Mouse (Mus musculus): Measurements from ENCODE around the gene Slc7a11. TPM values are rescaled to one million over a fixed set of nuclear protein-coding genes. Genes with fewer than 3 reads are reported as not detected.

Slc7a11 gene
- polyA plus RNA-seq, 1 experiment = 11.3 TPM

- Histone ChIP-seq H3K4me3 (ENCODE audit: control insufficient read depth, insufficient read depth, low read length) (no peak overlapping the region), H3K4me1 (replicated peaks; ENCODE audit: control insufficient read depth, insufficient read depth, low read length) (no peaks in the 10 kb centered on the region), H3K36me3 (ENCODE audit: control insufficient read depth, insufficient read depth, low read length) (no peaks in the 10 kb centered on the region), H3K27ac (ENCODE audit: control insufficient read depth, insufficient read depth, low read length) (no peak overlapping the region), H3K27me3 (ENCODE audit: control insufficient read depth, insufficient read depth, low read length) (no peaks in the 10 kb centered on the region)
- no peak for DNase-seq
- 91% methylated on average over 7 of the region's 7 CpGs for WGBS
- TF ChIP-seq POLR2A (IDR thresholded peaks at IDR 0.05; ENCODE audit: control insufficient read depth, extremely low read depth, insufficient read depth, low read length, poor library complexity) (no peak), CTCF (IDR thresholded peaks at IDR 0.05; ENCODE audit: borderline replicate concordance, control insufficient read depth, extremely low read depth, insufficient read depth, low read length, poor library complexity) (no peak)
These were observed 119.5 kb downstream of the Slc7a11 start for GRCm38 (mm10) chr3:50323881-50324280.

- H3K27ac ChIP-seq (ENCODE audit: control insufficient read depth, insufficient read depth, low read length) = no peak overlapping the region
These were observed 122.6 kb downstream of the Slc7a11 start for GRCm38 (mm10) chr3:50320862-50321261.

GRCm38 (mm10) chr3:50318074-50318473, 125.3 kb downstream of the Slc7a11 start:
- H3K27ac ChIP-seq (ENCODE audit: control insufficient read depth, insufficient read depth, low read length) = no peak overlapping the region
- DNase-seq = no peak
- H3K36me3 ChIP-seq (ENCODE audit: control insufficient read depth, insufficient read depth, low read length) = no peaks in the 10 kb centered on the region
- WGBS = 84% methylated on average over 3 of the region's 3 CpGs
- H3K27me3 ChIP-seq (ENCODE audit: control insufficient read depth, insufficient read depth, low read length) = no peaks in the 10 kb centered on the region
- H3K4me3 ChIP-seq (ENCODE audit: control insufficient read depth, insufficient read depth, low read length) = no peak overlapping the region
- TF ChIP-seq POLR2A (IDR thresholded peaks at IDR 0.05; ENCODE audit: control insufficient read depth, extremely low read depth, insufficient read depth, low read length, poor library complexity) = no peak
- no peak for TF ChIP-seq CTCF (IDR thresholded peaks at IDR 0.05; ENCODE audit: borderline replicate concordance, control insufficient read depth, extremely low read depth, insufficient read depth, low read length, poor library complexity)
- no peaks in the 10 kb centered on the region for H3K4me1 ChIP-seq (replicated peaks; ENCODE audit: control insufficient read depth, insufficient read depth, low read length)

More at GRCm38 (mm10) chr3:50320862-50321261, 122.6 kb downstream of the Slc7a11 start:
- Histone ChIP-seq H3K36me3 (ENCODE audit: control insufficient read depth, insufficient read depth, low read length) (no peaks in the 10 kb centered on the region), H3K4me3 (ENCODE audit: control insufficient read depth, insufficient read depth, low read length) (no peak overlapping the region), H3K4me1 (replicated peaks; ENCODE audit: control insufficient read depth, insufficient read depth, low read length) (no peaks in the 10 kb centered on the region), H3K27me3 (ENCODE audit: control insufficient read depth, insufficient read depth, low read length) (no peaks in the 10 kb centered on the region)
- TF ChIP-seq CTCF (IDR thresholded peaks at IDR 0.05; ENCODE audit: borderline replicate concordance, control insufficient read depth, extremely low read depth, insufficient read depth, low read length, poor library complexity) (no peak), POLR2A (IDR thresholded peaks at IDR 0.05; ENCODE audit: control insufficient read depth, extremely low read depth, insufficient read depth, low read length, poor library complexity) (no peak)
- WGBS = 47% methylated on average over 2 of the region's 2 CpGs
- DNase-seq = no peak

DNA sequence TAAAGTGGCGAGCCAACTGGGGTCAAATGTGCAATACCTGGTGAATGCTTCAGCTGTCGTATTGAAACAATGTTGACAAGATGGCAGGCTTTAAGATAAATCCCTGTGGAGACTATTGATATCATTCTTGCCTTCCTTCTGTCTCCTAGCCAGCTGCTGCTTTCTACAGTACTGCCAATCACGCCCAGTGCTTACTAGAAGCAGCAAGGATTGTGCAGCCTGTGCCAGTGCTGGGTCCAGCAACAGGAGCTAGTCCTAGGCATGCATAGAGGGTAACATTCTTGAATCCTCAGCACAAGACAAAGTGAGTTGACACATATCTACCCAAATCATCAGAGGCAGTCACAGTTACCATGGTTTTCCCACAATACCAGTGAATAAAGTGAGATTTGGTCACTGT, 129.6 kb downstream of the Slc7a11 start:
- Histone ChIP-seq H3K27ac (ENCODE audit: control insufficient read depth, insufficient read depth, low read length) (no peak overlapping the region), H3K4me3 (ENCODE audit: control insufficient read depth, insufficient read depth, low read length) (no peak overlapping the region), H3K4me1 (replicated peaks; ENCODE audit: control insufficient read depth, insufficient read depth, low read length) (no peaks in the 10 kb centered on the region), H3K27me3 (ENCODE audit: control insufficient read depth, insufficient read depth, low read length) (no peaks in the 10 kb centered on the region), H3K36me3 (ENCODE audit: control insufficient read depth, insufficient read depth, low read length) (no peaks in the 10 kb centered on the region)
- TF ChIP-seq CTCF (IDR thresholded peaks at IDR 0.05; ENCODE audit: borderline replicate concordance, control insufficient read depth, extremely low read depth, insufficient read depth, low read length, poor library complexity) (no peak), POLR2A (IDR thresholded peaks at IDR 0.05; ENCODE audit: control insufficient read depth, extremely low read depth, insufficient read depth, low read length, poor library complexity) (no peak)
- WGBS = 95% methylated on average over 3 of the region's 3 CpGs
- no peak for DNase-seq

DNA sequence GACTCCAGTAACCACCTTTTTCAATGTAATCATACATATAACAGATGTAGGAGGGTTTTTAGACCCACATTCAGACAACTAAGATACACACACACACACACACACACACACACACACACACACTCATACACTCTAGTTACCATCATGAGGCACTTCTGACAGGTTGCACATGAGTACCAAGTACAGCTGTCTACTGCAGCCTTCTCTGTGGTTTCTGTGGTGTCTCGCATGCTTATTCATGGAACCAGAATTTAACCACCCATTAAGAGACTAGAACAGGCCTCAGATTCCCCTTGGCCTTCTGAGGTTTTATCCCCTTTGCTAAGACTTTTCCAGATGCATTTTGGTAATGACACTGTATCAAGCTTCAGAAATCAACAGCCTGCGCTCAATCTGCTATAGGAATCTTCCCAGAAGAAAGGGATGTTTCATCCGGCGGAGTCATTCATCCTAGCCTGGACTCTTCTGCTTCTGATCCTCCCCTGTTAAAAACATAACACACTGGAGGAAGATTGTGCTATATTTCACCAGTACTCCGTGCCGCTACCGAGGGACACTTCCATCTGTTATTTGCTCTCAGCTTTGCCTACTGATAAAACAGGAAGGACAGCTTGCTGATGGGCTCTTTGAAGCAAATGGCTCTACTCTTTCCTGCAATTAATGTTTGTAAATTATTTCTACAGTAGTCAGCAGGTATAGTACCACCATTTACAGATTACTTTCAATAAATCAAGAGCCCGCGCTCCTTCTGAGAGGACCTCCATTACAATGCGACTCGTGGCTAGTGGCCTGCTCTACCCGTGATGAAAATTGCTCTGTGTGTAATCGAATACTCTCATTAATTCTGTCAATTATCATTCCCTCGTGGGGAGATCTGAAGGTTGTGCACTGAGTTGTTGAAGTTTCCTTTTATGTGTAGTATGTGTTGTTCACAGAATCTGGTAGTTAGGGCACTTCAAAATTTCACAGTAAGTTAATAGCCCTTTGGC, 135.8 kb downstream of the Slc7a11 start:
- H3K27ac ChIP-seq (ENCODE audit: control insufficient read depth, insufficient read depth, low read length) = no peak overlapping the region
- TF ChIP-seq POLR2A (IDR thresholded peaks at IDR 0.05; ENCODE audit: control insufficient read depth, extremely low read depth, insufficient read depth, low read length, poor library complexity) (no peak), CTCF (IDR thresholded peaks at IDR 0.05; ENCODE audit: borderline replicate concordance, control insufficient read depth, extremely low read depth, insufficient read depth, low read length, poor library complexity) (no peak)
- peaks cover 4% of the 10 kb centered on the region; the same call in 1 of the 2 replicates for H3K4me1 ChIP-seq (replicated peaks; ENCODE audit: control insufficient read depth, insufficient read depth, low read length)
- peak; percentile 55 for DNase-seq
- WGBS = 83% methylated on average over 14 of the region's 14 CpGs
- H3K36me3 ChIP-seq (ENCODE audit: control insufficient read depth, insufficient read depth, low read length) = no peaks in the 10 kb centered on the region
- no peak overlapping the region for H3K4me3 ChIP-seq (ENCODE audit: control insufficient read depth, insufficient read depth, low read length)
- H3K27me3 ChIP-seq (ENCODE audit: control insufficient read depth, insufficient read depth, low read length) = no peaks in the 10 kb centered on the region

- 95% methylated on average over 8 of the region's 8 CpGs for WGBS
- no peak for DNase-seq
- H3K4me1 ChIP-seq (replicated peaks; ENCODE audit: control insufficient read depth, insufficient read depth, low read length) = peaks cover 5% of the 10 kb centered on the region; the same call in 1 of the 2 replicates
- no peaks in the 10 kb centered on the region for H3K36me3 ChIP-seq (ENCODE audit: control insufficient read depth, insufficient read depth, low read length)
- H3K27me3 ChIP-seq (ENCODE audit: control insufficient read depth, insufficient read depth, low read length) = no peaks in the 10 kb centered on the region
- no peak overlapping the region for H3K27ac ChIP-seq (ENCODE audit: control insufficient read depth, insufficient read depth, low read length)
- H3K4me3 ChIP-seq (ENCODE audit: control insufficient read depth, insufficient read depth, low read length) = no peak overlapping the region
- TF ChIP-seq POLR2A (IDR thresholded peaks at IDR 0.05; ENCODE audit: control insufficient read depth, extremely low read depth, insufficient read depth, low read length, poor library complexity) (no peak), CTCF (IDR thresholded peaks at IDR 0.05; ENCODE audit: borderline replicate concordance, control insufficient read depth, extremely low read depth, insufficient read depth, low read length, poor library complexity) (no peak)
These were observed 137.1 kb downstream of the Slc7a11 start for GRCm38 (mm10) chr3:50306334-50306733.

Data from thymus, adult 2 months (tissue).